Mouse (Mus musculus) cerebellum, adult (tissue): ENCODE data around the gene Hdac5.

ENCODE experiments used
- ATAC-seq: cut with Nextera tagmentation; 2 replicates; pipeline ENCODE4 v1.9.2; 2017; ENCODE audit warnings: mild to moderate bottlenecking, moderate library complexity, mixed read lengths; ENCODE audit not compliant: insufficient number of reproducible peaks, low FRiP score, low TSS enrichment

Hdac5 gene

DNA sequence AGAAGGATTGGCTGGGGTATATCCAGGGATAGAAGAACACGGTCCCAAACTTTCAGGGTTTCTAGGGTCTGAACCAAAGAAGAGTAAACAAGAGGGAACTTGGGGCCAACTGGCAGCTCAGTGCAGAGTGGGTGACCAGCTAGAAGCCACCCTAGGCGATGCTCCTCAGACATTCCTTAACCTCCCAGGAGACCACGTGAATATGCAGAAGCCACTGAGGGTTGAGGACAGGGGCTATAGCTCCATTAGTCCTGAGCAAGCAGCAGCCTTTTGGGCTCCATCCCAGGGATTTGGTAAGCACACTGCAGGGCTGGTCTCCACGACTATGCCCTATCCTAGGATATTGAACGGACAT is 13.1 kb downstream of the Hdac5 start:
- ATAC-seq, result no peak

DNA sequence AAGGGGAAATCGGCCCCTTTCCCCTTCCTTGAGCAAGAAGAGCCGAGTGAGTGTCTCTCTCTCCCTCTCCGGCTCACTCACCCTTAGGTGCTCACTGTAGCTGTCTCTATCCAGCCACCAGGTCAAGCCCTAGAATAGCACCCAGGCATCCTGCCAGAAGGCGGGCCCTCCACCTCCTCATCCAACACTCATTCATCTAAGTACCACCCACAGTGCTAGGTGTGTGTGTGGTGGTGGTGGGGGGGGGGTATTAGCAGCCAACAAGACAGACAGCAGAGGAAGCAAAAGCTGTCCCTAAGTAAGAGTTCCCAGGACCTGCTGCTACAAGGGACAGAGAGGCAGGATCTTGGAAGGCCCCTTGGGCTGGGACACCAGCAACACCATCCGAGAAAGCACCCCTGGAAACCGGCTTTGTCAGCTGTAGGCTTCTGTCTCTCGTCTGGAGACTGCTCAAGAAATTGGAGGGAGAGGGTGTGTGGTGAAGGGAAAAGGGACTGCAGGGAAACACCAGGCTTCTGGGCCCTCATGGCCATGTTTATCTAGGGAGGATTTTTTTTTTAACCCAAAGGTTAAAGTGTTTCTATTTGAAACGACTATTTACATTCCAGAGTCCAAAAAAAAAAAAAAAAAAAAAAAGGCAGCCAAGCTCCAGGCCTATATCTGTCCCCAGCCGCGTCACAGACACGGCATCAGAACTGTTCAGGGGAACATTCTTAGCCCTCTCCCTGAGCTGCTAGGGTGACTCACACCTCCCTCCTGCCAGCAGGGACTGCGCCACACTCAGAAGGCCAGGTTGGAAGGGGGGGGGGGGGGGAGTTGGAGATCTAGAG is 13.7 kb downstream of the Hdac5 start:
- ATAC-seq, result no peak

DNA sequence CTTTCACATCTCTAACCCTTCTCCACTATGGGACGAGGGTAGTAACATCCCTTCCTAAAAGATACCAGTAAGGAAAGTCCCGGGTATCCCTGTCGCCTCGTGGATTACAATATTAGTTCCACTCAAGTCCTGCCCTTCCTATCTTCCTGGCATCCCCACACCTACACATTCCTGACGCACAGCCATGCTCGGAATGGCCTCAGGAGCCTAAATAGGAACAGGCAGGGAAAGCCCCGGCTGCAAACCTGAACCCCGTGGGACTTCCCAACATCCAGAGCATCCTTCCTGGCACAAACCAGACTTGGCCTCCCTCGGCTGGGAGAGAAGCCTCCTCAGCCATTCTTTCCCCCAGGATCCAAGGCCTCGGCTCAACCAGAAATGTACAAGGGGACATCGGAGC is 14.5 kb downstream of the Hdac5 start:
- ATAC-seq, result no peak

DNA sequence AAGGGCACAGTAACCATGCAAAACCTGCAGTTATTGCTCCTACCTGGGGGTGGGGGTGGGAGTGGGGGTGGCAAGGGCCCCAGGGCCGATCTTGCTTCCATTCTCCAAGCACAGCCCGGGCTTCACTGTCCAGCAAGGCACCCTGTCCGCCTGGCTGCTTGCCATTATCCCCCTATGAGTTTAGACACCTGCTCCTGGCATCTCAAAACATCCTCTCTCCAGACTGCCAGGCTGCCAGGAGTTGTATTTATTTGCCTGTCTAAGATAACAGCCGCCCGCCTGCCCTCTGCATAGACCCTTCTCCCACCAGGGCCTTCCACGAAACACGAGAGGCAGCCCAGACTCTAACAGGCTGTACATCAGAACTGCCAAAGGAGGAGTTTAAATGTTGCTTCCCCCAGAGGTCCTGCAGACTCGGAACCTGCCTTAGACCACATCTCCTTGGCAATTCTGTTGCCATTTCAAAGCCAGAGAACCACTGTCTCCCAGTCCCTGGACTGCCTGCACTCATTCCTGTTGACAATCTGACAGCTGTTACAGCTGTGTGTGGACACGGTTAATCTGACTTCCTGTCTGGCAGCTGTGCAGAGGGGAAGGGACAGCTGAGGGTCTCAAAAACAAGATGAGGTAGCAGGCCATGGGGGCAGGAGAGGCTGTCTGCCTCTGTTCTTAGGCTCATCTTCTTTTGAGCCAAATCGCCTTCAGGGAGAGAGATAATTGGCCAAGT is 15.4 kb downstream of the Hdac5 start:
- no peak for ATAC-seq

DNA sequence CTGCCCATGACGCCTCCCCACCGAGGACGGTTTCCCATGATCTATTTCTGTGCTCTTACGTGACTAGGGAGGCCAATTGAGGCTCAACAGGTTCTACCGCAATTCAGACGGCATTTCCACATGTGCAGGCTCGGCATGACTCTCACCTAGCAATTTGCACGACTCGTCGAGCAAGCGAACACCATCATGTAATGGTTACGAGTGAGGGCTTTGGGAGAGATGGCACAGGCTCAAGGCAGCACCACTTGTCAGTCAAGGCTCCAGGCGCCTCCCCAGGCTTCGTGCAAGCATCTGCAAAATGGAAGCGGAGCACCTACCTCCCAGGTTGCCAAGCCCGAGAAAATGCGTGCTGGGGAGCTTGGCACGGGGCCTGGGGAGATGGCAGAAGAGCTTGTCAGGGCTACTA is 18.0 kb downstream of the Hdac5 start:
- no peak for ATAC-seq

DNA sequence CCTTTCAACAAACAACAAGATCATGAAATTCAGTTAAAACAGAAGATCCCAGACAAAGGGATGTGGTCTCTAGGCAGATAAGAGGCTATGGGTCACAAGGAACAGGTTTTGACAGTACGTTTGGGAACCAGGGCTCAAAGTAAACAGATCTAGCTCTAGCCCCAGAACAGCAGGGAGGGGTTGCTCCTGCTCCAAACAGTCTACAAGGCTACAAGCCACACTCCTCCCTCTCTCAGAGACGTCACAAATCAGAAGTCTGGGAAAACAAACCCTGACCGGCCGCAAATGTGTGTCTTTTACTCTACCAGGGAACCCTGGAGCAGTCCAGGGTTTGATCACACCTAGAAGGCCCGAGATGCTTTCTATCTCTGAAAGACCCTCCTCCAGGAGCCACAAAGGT is 19.0 kb downstream of the Hdac5 start:
- no peak for ATAC-seq

DNA sequence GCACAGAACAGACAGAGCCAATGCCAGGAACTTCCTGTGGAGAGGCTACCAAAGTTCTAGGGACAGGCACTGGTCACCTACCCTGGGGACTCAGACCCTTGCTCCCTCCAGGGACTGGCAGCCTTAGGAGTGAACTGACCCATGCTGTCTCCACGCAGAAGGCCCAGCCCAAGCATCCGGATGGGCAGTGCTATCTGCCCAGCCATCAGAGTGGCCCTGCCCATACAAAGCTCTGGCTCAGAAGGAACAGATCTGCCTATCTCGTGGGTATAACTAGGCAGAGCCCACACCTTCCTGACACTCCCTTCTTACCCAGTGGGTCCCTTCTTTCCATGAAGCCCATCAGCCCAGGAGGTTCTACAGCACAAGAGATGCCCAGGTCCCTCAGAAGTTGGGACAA is 19.8 kb downstream of the Hdac5 start:
- no peak for ATAC-seq

DNA sequence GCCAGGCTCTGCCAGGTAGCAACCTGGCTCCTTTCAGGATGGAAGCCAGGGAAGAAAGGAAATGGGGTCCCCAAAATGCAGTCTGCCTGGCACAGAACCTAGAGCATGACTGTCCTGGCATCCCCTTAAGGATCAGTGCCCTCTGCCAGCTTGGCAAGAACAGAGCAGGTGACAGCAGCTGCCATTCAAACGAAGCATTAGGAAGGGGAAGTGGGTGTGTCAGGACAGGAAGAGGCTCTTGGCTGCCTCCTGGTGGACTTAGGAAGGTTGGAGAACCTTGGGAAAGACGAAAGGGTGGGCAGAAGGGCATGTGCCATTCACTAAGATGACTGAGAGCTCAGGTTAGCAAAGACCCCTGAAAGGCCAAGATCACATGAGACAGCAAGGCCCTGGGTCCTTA is 20.2 kb downstream of the Hdac5 start:
- peak; percentile 56; the same call in 1 of the 2 replicates for ATAC-seq

DNA sequence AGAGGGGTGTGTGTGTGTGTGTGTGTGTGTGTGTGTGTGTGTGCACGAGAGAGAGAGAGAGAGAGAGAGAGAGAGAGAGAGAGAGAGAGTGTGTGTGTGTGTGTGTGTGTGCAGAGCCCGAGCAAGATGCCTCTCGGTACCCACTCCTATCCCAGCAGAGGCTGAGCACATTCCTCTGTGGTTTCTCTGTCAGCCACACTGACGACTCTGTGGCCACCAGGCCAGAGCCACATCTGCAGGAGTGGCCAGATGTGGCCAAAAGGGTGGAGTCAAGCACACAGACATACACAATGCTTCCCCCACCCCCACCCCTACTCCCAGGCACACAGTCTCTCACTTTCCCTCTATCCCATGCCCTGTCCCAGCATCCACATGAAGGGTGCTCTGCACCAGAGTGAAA is 21.1 kb downstream of the Hdac5 start:
- ATAC-seq, result no peak

DNA sequence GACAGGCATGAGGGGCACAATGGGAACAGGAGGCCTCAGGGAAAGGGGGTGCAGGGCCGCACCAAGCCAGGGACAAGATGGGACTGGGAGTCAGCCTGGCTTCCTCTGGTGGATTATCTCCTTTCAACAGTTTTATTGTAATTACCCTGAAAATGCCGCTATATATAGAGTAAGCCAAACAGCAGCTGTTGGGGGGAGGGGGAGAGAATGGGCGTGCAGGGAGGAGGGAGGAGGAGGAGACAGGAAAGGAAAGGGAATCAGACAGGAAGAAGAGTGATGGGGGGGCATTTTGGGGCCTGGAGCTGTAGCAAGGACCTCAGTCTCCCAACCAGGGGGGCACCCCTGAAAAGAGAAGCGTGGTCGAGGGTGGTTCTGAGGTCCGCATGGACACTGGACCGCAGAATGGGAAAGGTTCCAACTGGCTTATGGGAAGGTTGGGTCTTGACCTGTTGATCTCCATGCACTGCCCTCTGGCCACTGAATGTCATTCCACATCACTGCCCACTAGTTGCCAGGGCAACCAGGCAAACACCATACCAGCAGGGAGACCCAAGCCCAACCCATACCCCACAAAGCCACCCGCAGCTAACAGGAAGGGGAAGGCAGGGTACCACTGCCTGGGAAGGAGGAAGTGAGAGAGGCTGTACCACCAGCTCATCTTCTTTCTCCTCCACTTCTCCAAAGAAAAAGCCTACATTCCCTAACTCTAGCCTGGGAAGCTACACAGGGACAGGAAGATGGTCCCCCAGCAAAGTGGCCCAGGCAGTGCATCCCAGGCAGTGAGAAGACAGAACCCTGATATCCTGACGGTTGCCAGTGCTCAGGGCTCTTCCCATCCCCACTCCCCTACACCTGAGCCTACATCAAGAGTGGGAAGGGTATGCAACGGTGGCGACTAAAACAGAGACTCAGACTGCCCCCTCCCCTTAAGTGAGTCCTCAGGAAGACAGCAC is 21.9 kb downstream of the Hdac5 start:
- no peak for ATAC-seq

DNA sequence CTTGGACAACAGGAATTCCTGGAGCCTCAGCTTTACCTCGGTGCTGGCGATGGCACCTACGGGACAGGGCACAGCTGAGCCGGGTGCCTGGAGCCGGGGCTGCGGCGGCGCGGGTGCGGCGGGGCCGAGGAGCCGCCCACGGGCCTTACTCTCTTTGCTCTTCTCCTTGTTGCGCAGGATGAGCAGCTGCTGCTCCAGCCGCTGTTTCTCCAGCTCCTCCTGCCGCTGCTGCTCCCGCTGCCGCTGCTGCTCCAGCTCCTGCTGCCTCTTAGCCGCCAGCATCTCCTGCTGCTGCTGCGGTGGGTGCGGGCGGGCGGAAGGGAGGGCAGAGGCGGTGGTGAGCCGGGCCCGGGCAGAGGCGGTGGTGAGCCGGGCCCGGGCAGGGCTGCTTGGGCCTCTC is 23.5 kb downstream of the Hdac5 start:
- ATAC-seq, result no peak

DNA sequence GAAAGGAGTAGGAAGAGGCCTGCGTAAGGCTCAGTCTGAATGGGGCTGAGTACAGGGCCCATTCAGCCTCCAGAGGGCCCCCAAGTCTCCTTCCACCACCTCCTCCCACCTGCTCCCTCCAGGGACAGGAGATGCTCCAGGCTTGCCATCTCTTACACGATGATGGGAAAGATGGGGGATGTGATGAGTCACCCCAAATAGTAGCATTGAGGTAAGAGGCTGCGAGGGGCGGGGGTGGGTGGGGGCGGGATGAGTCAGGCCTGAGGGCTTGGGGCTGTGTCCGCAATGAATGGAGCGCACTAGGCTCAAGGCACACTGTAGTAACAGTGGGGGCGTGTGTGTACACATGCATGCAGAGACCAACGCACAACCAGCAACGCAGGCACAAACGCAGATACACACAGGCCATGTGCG is 28.6 kb downstream of the Hdac5 start:
- ATAC-seq, result no peak

DNA sequence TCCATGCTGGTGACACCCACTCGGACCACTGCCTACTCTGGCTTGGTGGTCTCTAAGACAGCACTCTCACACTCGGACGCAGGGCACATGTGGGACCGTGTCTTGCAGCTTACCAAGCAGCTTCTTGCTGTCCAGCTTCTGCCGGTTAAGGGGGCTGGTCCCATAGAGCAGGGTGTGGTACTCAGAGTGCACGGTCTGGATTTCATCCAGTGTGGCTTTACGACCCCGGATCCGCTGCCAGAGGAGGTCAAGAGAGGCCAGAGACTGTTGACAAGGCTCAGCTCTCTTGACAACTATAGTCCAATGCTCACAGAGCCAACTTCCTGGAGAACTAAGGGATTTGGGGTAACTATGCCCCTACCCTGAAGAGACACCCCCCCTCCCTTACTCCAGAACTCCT is 30.1 kb downstream of the Hdac5 start:
- ATAC-seq, result no peak

DNA sequence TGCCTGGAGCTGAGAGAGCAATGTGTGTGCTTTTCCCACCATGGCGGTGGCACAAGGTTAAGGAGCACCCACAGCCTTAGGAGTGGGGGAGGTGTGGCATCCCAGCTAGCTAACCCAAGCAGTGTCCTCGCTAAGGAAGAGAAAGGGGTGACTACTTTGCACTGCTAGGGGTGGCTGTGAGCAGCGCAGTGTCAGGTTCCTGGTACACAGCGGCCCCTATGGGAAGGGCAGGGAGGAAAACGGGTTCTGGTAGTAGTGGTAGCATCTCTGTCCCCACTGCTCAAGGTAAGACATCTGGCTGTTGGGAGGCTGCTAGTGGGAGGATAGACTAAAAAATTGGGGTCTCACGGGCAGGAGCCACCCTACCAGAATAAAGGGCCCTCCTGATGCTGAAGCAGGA is 31.7 kb downstream of the Hdac5 start:
- ATAC-seq, result no peak

DNA sequence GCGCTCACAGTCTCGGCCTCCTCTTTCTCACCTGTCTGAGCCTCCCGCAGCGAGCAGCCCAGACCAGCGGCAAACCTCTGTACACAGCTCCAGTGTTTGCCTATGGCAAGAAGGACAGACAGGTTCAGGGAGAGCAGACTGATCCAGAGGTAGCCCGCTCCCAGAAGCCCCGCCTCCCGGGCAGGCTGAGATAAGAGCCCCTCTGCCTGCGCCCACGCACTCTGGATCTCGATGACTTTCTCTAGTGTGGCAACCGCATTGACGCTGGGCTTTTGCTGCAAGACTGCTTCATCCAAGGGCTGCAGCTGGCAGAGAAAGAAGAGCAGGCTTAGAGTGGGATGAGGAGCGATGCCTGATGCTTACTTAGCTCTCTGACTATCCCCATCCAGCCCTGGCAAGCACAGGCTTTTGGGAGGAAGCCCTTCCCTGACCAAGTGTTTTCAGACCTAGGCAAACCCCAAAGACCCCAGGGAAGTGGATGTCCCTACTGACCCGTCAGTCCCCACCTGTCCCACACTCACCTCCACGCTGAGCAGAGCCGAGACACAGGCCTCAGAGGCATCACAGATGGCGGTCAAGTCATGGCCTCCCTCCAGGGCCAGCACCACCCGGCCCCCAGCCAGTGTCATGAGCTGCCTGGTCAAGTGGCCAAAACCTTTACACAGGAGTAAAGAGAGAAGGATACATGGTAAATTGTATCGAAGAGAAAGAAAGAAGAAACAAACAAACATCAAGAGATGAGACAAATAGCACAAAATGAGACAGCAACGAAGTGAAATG is 33.8 kb downstream of the Hdac5 start:
- no peak for ATAC-seq

DNA sequence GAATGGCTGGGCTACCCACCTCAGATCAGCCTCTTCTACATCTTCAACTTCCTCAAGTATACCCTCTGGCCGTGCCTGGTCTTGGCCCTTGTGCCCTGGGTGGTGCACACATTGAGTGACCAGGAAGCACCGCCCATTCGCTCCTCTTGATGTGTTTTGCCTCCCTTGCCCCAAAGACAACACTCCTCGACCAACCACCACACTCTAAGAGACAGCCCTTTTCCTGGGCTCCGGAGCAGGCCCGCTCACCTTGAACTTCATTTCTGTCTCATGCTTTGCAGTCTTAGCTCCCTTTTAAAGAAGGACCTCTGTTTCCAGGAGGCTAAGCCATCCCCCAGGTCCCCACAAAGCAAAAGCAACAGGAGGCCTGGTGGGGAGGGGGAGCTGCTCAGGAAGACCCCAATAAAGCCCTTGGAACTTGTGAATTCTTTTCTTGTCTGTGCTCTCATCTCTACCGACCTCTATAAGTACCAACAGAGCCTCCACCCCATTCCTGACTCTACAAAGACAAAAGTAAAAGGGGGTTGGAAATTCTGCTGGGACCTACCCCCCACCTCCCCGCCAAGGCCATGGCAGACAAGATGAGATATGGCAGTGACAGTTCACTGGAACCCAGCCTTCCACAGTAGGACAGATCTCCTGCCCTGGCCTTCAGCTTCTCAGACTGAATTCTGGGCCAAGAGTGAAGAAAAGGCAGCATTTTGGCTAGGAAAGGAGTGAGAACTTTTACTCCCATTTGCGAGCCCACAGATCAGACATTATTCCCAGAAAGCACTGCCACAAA is 36.1 kb downstream of the Hdac5 start:
- no peak for ATAC-seq

DNA sequence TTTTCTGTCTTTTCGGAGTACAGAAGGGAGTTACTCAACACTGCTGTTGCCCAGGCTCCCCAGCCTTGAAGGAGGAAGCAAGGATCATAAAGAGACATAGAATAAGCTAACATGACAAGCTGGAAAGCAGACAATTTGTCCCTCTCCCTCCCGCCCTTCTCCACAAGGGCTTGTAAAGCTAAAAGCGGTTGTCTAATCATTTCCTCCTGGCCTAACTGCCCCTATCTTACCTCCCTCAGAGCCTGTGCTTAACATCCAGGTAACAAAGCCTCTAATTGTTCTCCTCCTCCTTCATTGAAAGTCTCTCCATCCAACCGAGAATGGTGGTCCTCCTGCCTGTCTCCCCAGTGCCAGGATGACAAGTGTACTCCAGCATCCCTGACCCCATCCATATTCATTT is 39.1 kb downstream of the Hdac5 start:
- ATAC-seq, result no peak

DNA sequence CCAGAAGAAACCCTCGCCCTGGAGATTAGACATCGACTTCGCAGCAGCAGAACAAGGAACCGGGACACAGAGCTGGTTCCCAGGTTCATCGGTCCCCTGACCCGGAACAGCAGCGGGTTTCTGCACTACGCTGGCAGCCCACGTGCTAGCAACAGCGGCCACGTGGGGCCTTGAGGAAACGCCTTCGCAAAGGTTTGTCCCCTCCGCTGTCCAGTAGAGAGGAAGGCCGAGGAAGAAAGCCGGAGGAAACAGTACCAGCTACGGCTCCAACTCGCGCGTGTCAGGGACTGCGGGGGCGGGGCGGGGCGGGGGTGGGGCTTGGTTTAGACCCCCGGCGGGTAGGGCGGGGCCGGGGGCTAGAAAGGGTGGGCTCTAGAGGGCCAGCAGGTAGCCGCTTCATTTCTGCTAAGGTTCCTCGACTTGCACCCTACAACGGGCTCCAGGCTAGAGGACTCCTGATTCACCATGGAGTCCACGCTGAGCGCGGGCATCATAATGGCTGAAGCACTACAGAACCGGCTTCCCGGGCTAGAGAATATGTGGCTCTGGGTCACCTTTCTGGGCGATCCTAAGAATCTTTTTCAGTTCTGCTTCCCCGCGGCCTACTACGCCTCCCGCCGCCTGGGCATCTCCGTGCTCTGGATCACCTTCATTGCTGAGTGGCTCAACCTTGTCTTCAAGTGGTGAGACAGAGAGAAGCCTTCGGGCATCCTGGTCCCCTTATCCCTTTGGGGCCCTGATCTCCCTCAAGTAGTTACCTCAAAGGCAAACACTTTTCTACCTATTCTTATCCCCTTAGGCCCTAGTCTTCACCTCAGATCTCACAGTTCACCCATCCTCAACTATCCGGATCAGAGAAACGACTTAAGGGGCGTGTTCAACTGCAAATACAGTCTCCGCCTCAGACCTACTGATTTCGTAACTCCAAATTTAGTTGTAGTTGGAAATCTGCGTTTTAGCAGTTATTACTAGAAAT is 40.2 kb downstream of the Hdac5 start, which contains the start of gene G6pc3:
Gene G6pc3, plus strand, starts transcription at position 160 of the 976 bp plus-strand sequence.
- ATAC-seq, result peak; percentile 67; the same call in 1 of the 2 replicates
